Mouse (Mus musculus): ENCODE measurements around the gene Cadps2. TPM values are rescaled to one million over a fixed set of nuclear protein-coding genes. Genes with fewer than 3 reads are reported as not detected.

Cadps2 gene
- polyA plus RNA-seq, 1 experiment, result 9.1 TPM

DNA sequence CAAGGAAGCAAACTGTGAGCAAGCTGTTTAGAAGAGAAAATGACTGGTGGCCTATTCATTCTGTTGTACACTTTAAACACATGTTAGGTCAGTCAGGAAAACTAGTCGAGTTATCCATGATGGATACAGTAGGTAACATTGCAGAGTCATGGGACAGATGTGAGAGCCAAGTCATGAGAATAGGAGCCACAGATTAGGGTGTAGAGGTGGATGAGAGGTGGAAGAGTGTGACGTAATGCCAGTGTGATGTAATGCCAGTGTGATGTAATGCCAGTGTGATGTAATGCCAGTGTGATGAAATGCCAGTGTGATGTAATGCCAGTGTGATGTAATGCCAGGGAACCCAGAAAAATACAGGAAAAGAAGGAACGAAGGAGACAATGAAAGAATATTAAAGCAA lies 204.0 kb downstream of the Cadps2 start:
- no peak for DNase-seq
- TF ChIP-seq POLR2A (IDR thresholded peaks at IDR 0.05; ENCODE audit: borderline replicate concordance, extremely low read depth, low read depth, low read length) (no peak), CTCF (IDR thresholded peaks at IDR 0.05; ENCODE audit: insufficient read depth, low read length) (no peak)
- Histone ChIP-seq H3K4me3 (replicated peaks; ENCODE audit: extremely low read depth, low read depth, low read length) (no peak overlapping the region), H3K4me1 (ENCODE audit: control insufficient read depth, insufficient read depth, low read length) (peaks cover 2% of the 10 kb centered on the region)
- WGBS, result 88% methylated on average over 3 of the region's 3 CpGs

DNA sequence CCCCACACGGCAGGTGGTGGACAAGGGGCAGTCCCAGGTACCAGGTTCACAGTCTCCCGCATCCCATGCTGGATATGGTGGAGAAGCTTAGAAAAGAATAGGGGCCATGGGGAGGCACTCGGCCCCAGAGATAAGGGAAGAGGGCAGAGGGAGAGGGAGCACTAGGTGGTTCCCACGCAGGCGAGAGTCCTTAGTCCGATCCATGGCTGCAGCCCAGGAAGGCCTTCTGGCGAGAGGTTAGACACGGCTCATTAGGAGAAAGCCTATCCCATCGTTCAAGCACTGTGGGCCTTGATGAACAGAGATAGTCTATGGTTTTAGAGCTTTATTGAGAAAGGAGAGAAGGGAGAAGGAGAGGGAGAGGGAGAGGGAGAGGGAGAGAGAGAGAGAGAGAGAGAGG lies 205.2 kb downstream of the Cadps2 start:
- DNase-seq, result no peak
- WGBS, result 89% methylated on average over 9 of the region's 9 CpGs
- Histone ChIP-seq H3K4me1 (ENCODE audit: control insufficient read depth, insufficient read depth, low read length) (peaks cover 2% of the 10 kb centered on the region), H3K4me3 (replicated peaks; ENCODE audit: extremely low read depth, low read depth, low read length) (no peak overlapping the region)
- TF ChIP-seq POLR2A (IDR thresholded peaks at IDR 0.05; ENCODE audit: borderline replicate concordance, extremely low read depth, low read depth, low read length), result no peak

GRCm38 (mm10) chr6:23630465-23630864 lies 208.8 kb downstream of the Cadps2 start:
- TF ChIP-seq POLR2A (IDR thresholded peaks at IDR 0.05; ENCODE audit: borderline replicate concordance, extremely low read depth, low read depth, low read length) (no peak), CTCF (IDR thresholded peaks at IDR 0.05; ENCODE audit: insufficient read depth, low read length) (no peak)
- DNase-seq, result no peak
- 50% methylated on average over 4 of the region's 4 CpGs for WGBS

GRCm38 (mm10) chr6:23575102-23575501 lies 264.1 kb downstream of the Cadps2 start:
- Histone ChIP-seq H3K4me3 (replicated peaks; ENCODE audit: extremely low read depth, low read depth, low read length) (no peak overlapping the region), H3K4me1 (ENCODE audit: control insufficient read depth, insufficient read depth, low read length) (no peaks in the 10 kb centered on the region)
- WGBS, result 53% methylated on average over 2 of the region's 2 CpGs
- TF ChIP-seq CTCF (IDR thresholded peaks at IDR 0.05; ENCODE audit: insufficient read depth, low read length) (no peak), POLR2A (IDR thresholded peaks at IDR 0.05; ENCODE audit: borderline replicate concordance, extremely low read depth, low read depth, low read length) (no peak)
- no peak for DNase-seq

More at GRCm38 (mm10) chr6:23630465-23630864, 208.8 kb downstream of the Cadps2 start:
- no peak overlapping the region for H3K4me3 ChIP-seq (replicated peaks; ENCODE audit: extremely low read depth, low read depth, low read length)
- peaks cover 2% of the 10 kb centered on the region for H3K4me1 ChIP-seq (ENCODE audit: control insufficient read depth, insufficient read depth, low read length)

DNA sequence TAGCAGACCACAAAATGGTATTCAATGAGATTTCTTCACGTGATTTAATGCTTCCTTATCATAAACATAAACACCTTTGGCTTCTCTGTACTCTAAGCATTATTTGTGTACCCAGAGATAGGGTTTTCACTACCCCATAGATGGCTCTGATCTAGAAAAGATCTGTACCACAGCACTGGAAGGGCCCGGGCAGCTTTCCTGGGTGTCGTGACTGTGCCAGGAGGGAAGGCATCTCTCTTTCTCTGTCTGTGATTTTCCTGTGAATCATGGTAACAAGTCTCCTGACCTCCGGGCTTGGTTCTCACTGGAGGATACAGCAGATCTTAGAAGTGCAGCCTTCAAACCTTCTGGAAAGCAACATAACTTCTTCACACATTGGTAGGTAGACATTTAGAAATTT lies 265.5 kb downstream of the Cadps2 start:
- TF ChIP-seq CTCF (IDR thresholded peaks at IDR 0.05; ENCODE audit: insufficient read depth, low read length) (no peak), POLR2A (IDR thresholded peaks at IDR 0.05; ENCODE audit: borderline replicate concordance, extremely low read depth, low read depth, low read length) (no peak)
- Histone ChIP-seq H3K4me3 (replicated peaks; ENCODE audit: extremely low read depth, low read depth, low read length) (no peak overlapping the region), H3K4me1 (ENCODE audit: control insufficient read depth, insufficient read depth, low read length) (no peaks in the 10 kb centered on the region)
- DNase-seq, result no peak
- WGBS, result 80% methylated on average over 4 of the region's 4 CpGs

DNA sequence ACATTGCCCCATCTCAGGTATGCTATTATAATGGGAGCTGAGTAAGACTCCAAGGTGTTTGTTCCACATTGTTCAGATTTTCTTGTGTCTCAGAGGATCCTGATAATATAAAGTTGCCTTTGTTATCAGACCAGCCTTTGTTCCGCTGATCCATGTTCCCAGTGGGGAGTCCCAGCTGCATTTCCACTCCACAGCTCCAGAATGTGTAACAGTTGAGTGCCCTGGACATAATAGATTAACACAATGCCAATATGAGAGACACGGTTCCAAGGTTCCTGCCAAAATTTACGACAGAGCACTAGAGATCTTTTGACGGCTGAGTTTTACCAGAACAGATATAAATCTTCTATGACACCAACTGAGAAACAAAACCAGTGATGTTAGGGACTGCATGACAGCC lies 266.8 kb downstream of the Cadps2 start:
- H3K4me3 ChIP-seq (replicated peaks; ENCODE audit: extremely low read depth, low read depth, low read length), result no peak overlapping the region
- TF ChIP-seq POLR2A (IDR thresholded peaks at IDR 0.05; ENCODE audit: borderline replicate concordance, extremely low read depth, low read depth, low read length) (no peak), CTCF (IDR thresholded peaks at IDR 0.05; ENCODE audit: insufficient read depth, low read length) (no peak)
- WGBS, result 68% methylated on average over 4 of the region's 4 CpGs
- H3K4me1 ChIP-seq (ENCODE audit: control insufficient read depth, insufficient read depth, low read length), result no peaks in the 10 kb centered on the region
- DNase-seq, result no peak

DNA sequence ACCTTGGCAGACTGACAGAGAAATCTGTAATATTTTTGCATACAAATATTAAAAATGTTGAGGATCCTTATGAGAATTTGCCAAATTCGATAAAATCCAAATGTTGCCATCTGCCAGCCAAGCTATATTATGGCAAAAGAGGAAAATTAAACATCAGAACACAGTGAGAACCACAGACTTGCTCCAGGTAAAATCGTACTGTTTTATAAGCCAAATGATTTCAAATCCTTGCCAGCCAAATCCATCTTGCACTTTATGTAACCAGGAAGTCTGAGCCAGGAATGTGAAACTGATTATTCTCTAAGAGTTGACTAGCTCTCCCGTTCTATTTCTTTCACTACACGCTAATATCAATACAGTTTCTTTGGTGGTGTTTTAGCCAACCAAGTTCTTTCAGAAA lies 269.5 kb downstream of the Cadps2 start:
- TF ChIP-seq CTCF (IDR thresholded peaks at IDR 0.05; ENCODE audit: insufficient read depth, low read length) (no peak), POLR2A (IDR thresholded peaks at IDR 0.05; ENCODE audit: borderline replicate concordance, extremely low read depth, low read depth, low read length) (no peak)
- DNase-seq, result no peak
- 62% methylated on average over 4 of the region's 4 CpGs for WGBS
- Histone ChIP-seq H3K4me1 (ENCODE audit: control insufficient read depth, insufficient read depth, low read length) (no peaks in the 10 kb centered on the region), H3K4me3 (replicated peaks; ENCODE audit: extremely low read depth, low read depth, low read length) (no peak overlapping the region)

GRCm38 (mm10) chr6:23568688-23569087 lies 270.5 kb downstream of the Cadps2 start:
- TF ChIP-seq POLR2A (IDR thresholded peaks at IDR 0.05; ENCODE audit: borderline replicate concordance, extremely low read depth, low read depth, low read length) (no peak), CTCF (IDR thresholded peaks at IDR 0.05; ENCODE audit: insufficient read depth, low read length) (no peak)
- Histone ChIP-seq H3K4me3 (replicated peaks; ENCODE audit: extremely low read depth, low read depth, low read length) (no peak overlapping the region), H3K4me1 (ENCODE audit: control insufficient read depth, insufficient read depth, low read length) (no peaks in the 10 kb centered on the region)
- DNase-seq, result no peak
- 89% methylated on average over 1 of the region's 1 CpGs for WGBS

GRCm38 (mm10) chr6:23567651-23568050 lies 271.6 kb downstream of the Cadps2 start:
- H3K4me1 ChIP-seq (ENCODE audit: control insufficient read depth, insufficient read depth, low read length), result no peaks in the 10 kb centered on the region
- H3K4me3 ChIP-seq (replicated peaks; ENCODE audit: extremely low read depth, low read depth, low read length), result no peak overlapping the region
- WGBS, result 85% methylated on average over 1 of the region's 1 CpGs
- TF ChIP-seq CTCF (IDR thresholded peaks at IDR 0.05; ENCODE audit: insufficient read depth, low read length) (no peak), POLR2A (IDR thresholded peaks at IDR 0.05; ENCODE audit: borderline replicate concordance, extremely low read depth, low read depth, low read length) (no peak)
- DNase-seq, result no peak

GRCm38 (mm10) chr6:23549874-23550273 lies 289.3 kb downstream of the Cadps2 start:
- no peak for DNase-seq
- no peak overlapping the region for H3K4me3 ChIP-seq (replicated peaks; ENCODE audit: extremely low read depth, low read depth, low read length)
- 63% methylated on average over 1 of the region's 1 CpGs for WGBS
- no peak for TF ChIP-seq CTCF (IDR thresholded peaks at IDR 0.05; ENCODE audit: insufficient read depth, low read length)
- TF ChIP-seq POLR2A (IDR thresholded peaks at IDR 0.05; ENCODE audit: borderline replicate concordance, extremely low read depth, low read depth, low read length), result no peak
- no peaks in the 10 kb centered on the region for H3K4me1 ChIP-seq (ENCODE audit: control insufficient read depth, insufficient read depth, low read length)
